Mouse (Mus musculus) G1E (cell line): ENCODE measurements around the gene 2010300C02Rik. TPM values are rescaled to one million over a fixed set of nuclear protein-coding genes. Genes with fewer than 3 reads are reported as not detected.

Experiments used
- ATAC-seq: 2 replicates; pipeline ENCODE4 v1.8.0; 2016; ENCODE audit warnings: mild to moderate bottlenecking; ENCODE audit not compliant: insufficient number of reproducible peaks, poor library complexity, low FRiP score, severe bottlenecking; ENCODE audit errors: extremely low read depth
- DNase-seq: peaks from one replicate; pipeline ENCODE4 v3.0.0; 2012; ENCODE audit warnings: low spot score
- H3K27me3 ChIP-seq: 2 replicates; pipeline ENCODE4 v1.6.1; 2012; ENCODE audit warnings: mild to moderate bottlenecking, low read length, inconsistent platforms; ENCODE audit not compliant: insufficient read depth
- H3K36me3 ChIP-seq: replicated peaks from 2 replicates; pipeline ENCODE3; 2012; ENCODE audit warnings: mild to moderate bottlenecking, inconsistent platforms
- H3K4me1 ChIP-seq: 2 replicates; pipeline ENCODE4 v1.6.1; 2012; ENCODE audit warnings: low read depth, low read length, inconsistent platforms, mixed read lengths; ENCODE audit not compliant: insufficient read depth
- H3K4me3 ChIP-seq: 2 replicates; pipeline ENCODE4 v1.5.1; 2012; ENCODE audit warnings: low read depth, mild to moderate bottlenecking, inconsistent platforms, low read length, moderate library complexity, mixed read lengths
- H3K9me3 ChIP-seq: replicated peaks from 2 replicates; pipeline ENCODE4 v1.6.1; 2012; ENCODE audit warnings: inconsistent platforms
- CTCF ChIP-seq: IDR thresholded peaks from 2 replicates; pipeline ENCODE4 v1.5.1; 2012; ENCODE audit warnings: low read depth, low read length, inconsistent platforms, mixed read lengths
- GATA1 ChIP-seq: IDR thresholded peaks from 2 replicates; pipeline ENCODE4 v1.6.1; 2012; ENCODE audit warnings: borderline replicate concordance, low read length, inconsistent platforms, mixed read lengths
- GATA2 ChIP-seq: IDR thresholded peaks from 2 replicates; pipeline ENCODE4 v1.6.1; 2012; ENCODE audit warnings: low read depth, low read length, inconsistent platforms, borderline replicate concordance
- POLR2AphosphoS5 ChIP-seq: IDR thresholded peaks from 2 replicates; pipeline ENCODE4 v1.6.1; 2012; ENCODE audit warnings: low read depth, low read length, inconsistent platforms; ENCODE audit not compliant: insufficient replicate concordance
- TAL1 ChIP-seq: conservative IDR thresholded peaks from 2 replicates; pipeline ENCODE4 v1.6.1; 2012; ENCODE audit warnings: low read depth, low read length, inconsistent platforms, mixed read lengths
- polyA plus RNA-seq: library from polyadenylated mRNA; stranded (reverse); fragments of >175 nt; gene quantifications from 2 replicates; pipeline ENCODE4 v1.2.3, GENCODE M21; 2012
- total RNA-seq, 2 experiments: library from RNA; stranded (forward) in 1 of 2; stranded (reverse) in 1 of 2; fragments of 200-1000 nt in 1 of 2; fragments of >200 nt in 1 of 2; fragmentation: Nextera tagmentation in 1 of 2; gene quantifications; 2 replicates each; pipeline ENCODE4 v1.2.3; 2014 to 2017

Gene 2010300C02Rik
- total and polyA plus RNA-seq, 3 experiments, result 0.11 TPM; not detected in 2

DNA sequence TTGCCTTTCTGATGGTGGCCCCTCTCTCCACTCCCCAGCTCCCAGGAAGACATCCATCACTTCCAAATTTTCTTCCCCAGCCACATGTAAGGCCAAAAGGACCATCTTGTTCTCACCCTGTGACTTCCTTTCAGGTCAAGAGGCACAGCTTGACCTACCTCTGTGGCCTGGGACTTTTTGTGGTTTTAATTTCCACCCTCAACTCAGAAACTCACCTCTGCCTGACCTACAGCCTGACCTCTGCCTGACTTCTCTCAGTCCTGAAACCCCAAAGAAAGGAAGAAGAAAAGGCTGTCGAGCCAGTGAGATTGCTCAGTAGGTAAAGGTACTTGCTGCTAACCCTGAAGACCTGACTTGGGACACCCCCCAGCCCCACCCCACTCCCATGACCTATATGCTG is 100.3 kb downstream of the 2010300C02Rik start:
- Histone ChIP-seq H3K9me3 (no peaks in the 10 kb centered on the region), H3K4me3 (no peak overlapping the region), H3K27me3 (peaks cover 71% of the 10 kb centered on the region), H3K4me1 (no peaks in the 10 kb centered on the region; the same call in 1 of the 2 replicates), H3K36me3 (no peaks in the 10 kb centered on the region)
- DNase-seq (no peak), ATAC-seq (no peak)
- no peak for TF ChIP-seq GATA1
- no peak for TF ChIP-seq GATA2
- TF ChIP-seq TAL1, result no peak
- TF ChIP-seq POLR2AphosphoS5, result no peak
- TF ChIP-seq CTCF, result no peak

DNA sequence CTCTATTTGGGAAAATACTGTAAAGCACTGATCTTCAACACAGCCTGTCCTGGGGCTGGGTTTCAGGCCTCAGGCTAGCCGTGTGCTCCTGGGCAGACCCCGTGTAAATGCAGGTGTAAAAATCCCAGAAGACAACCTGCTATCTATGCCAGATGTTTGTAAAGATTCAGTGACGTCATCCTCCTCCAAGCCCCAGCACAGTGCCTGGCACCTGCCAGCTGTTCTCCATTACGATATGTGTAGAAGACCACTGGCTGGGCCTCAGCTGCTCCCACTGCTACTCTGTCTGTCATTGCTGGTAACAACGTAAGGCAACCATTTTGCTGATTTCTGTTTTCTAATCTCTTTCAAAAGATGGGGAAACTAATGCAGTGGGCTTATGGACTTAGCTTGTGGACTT is 102.8 kb downstream of the 2010300C02Rik start:
- TF ChIP-seq CTCF, result no peak
- TF ChIP-seq GATA2, result no peak
- no peak for TF ChIP-seq GATA1
- no peak for TF ChIP-seq POLR2AphosphoS5
- no peak for TF ChIP-seq TAL1
- DNase-seq (no peak), ATAC-seq (no peak)
- no peaks in the 10 kb centered on the region for H3K9me3 ChIP-seq
- no peaks in the 10 kb centered on the region for H3K36me3 ChIP-seq
- H3K27me3 ChIP-seq, result peaks cover 75% of the 10 kb centered on the region
- no peak overlapping the region for H3K4me3 ChIP-seq
- H3K4me1 ChIP-seq, result no peaks in the 10 kb centered on the region; the same call in 1 of the 2 replicates

DNA sequence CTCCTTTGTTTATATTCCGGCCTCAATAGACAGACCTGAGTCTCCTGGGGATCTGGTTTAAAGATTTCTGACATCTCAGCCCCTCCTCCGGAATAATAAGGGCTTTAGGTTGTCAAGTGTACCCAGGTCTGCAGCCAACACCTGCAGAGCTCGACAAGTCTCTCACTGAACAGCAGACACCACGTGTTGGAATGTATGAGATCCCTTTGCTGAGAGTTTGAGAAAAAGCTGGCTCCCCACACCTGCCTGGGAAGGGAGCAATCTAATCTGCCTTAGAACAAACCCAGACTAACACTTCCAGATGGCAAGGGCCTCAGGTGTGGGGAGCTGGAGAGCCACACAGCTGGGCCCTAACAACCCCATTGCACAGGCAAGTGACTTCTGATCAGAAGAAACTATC is 103.3 kb downstream of the 2010300C02Rik start:
- Histone ChIP-seq H3K4me1 (no peaks in the 10 kb centered on the region; the same call in 1 of the 2 replicates), H3K9me3 (no peaks in the 10 kb centered on the region), H3K4me3 (no peak overlapping the region), H3K27me3 (peaks cover 75% of the 10 kb centered on the region), H3K36me3 (no peaks in the 10 kb centered on the region)
- ATAC-seq (no peak), DNase-seq (no peak)
- TF ChIP-seq GATA2, result no peak
- TF ChIP-seq CTCF, result no peak
- TF ChIP-seq GATA1, result no peak
- no peak for TF ChIP-seq TAL1
- TF ChIP-seq POLR2AphosphoS5, result no peak

DNA sequence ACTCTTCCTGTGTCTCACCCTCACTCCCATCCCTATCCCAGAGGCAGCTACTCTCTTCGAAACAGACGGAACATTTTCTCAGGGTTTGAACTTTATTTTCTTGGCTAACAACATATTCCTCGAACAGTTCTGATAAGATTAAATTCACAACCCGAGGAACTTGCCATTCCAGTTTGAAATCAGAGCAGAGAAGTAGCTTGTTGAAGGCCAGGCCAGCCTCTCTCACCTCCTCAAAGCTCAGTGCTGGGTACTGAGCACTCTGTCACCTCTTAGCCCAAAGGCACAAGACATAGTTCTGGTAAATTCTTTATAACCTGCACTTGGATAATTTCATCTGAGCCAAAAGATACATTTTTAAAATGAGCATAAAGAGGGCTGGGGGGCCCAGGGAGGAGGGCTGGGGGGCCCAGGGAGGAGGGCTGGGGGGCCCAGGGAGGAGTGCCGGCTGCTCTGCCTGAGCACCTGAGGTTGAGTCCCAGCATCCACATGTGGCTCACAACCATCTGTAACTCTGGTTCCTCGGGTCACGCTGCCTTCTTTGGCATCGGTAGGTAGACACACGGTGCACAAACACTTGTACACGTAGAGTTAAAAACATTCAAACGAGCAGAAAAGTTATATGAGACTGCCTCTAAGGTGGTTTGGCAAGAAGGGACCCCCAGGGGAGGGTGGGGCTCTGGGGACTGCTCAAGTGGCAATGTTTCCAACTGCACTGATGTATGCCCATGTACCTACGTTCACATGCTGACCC is 104.4 kb downstream of the 2010300C02Rik start:
- DNase-seq (no peak), ATAC-seq (no peak)
- Histone ChIP-seq H3K9me3 (no peaks in the 10 kb centered on the region), H3K36me3 (no peaks in the 10 kb centered on the region), H3K27me3 (peaks cover 76% of the 10 kb centered on the region), H3K4me3 (no peak overlapping the region), H3K4me1 (no peaks in the 10 kb centered on the region; the same call in 1 of the 2 replicates)
- no peak for TF ChIP-seq GATA2
- no peak for TF ChIP-seq POLR2AphosphoS5
- TF ChIP-seq GATA1, result no peak
- TF ChIP-seq CTCF, result no peak
- no peak for TF ChIP-seq TAL1

DNA sequence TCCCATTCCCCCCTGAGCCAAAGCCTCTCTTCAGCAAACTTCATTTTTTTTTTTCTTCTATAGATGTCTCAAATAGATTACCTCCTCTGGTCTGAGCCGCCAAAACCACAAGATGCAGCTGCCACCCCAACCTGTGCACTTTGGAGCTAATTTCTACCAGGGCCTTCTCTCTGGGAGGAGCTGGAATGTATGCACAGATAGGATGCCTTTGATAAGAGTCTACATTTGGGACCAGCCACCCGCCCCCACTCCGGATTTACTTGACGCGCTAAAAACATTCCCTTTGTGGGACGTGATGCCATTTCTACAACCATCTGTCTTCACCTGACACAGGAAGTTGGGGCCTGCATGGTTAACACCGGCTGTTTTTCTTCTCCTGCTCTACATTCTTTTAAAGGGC is 105.0 kb downstream of the 2010300C02Rik start:
- no peak for ATAC-seq
- H3K9me3 ChIP-seq, result no peaks in the 10 kb centered on the region
- H3K4me3 ChIP-seq, result no peak overlapping the region
- TF ChIP-seq GATA2 (no peak), CTCF (no peak), POLR2AphosphoS5 (no peak), TAL1 (no peak), GATA1 (no peak)
- no peak for DNase-seq
- H3K36me3 ChIP-seq, result no peaks in the 10 kb centered on the region
- peaks cover 72% of the 10 kb centered on the region for H3K27me3 ChIP-seq
- no peaks in the 10 kb centered on the region; the same call in 1 of the 2 replicates for H3K4me1 ChIP-seq

DNA sequence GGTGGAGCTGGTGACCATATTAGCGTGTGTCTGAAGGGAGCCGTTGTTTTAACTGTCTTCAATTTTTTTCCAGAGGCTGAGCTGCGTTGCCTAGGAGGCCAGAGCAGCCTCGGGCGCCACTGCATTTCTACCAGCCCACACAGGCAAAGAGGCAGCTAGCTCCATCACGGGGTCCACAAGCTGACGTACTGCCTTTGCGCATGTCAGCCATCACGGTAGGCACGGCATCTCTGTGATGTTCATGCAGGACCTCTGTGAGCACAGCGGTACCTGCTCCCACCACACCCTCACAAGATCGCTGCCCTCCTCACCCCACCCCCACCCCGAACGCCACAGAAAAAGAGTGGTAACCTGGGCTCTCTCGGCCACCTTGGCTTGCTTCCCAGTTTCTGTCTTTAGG is 105.8 kb downstream of the 2010300C02Rik start:
- Histone ChIP-seq H3K4me3 (0 out of 2 replicates have a peak overlapping the region, but pooled peaks have one; percentile 5), H3K9me3 (no peaks in the 10 kb centered on the region), H3K4me1 (no peaks in the 10 kb centered on the region; the same call in 1 of the 2 replicates), H3K36me3 (no peaks in the 10 kb centered on the region), H3K27me3 (peaks cover 65% of the 10 kb centered on the region)
- ATAC-seq, result no peak
- DNase-seq, result no peak
- no peak for TF ChIP-seq CTCF
- no peak for TF ChIP-seq GATA2
- no peak for TF ChIP-seq TAL1
- no peak for TF ChIP-seq POLR2AphosphoS5
- TF ChIP-seq GATA1, result no peak

DNA sequence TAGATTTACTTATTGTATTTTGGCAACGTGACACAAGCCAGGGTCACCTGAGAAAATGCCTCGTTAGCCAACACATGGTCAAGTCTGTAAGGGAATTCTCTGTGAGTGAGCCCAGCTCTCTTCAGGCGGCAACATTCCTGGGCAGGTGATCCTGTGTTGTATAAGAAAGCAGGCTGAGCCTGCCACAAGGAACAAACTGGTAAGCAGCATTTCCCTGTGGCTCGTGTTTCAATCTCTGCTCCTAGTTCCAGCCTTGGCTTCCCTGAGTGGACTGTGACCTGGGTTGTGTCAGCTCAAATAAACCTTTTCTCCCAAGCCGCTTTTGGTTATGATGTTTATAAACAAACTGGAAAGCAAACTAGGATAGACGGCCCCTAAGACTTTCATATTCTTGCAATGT is 108.9 kb downstream of the 2010300C02Rik start:
- TF ChIP-seq TAL1 (no peak), GATA2 (no peak), CTCF (no peak), POLR2AphosphoS5 (no peak)
- ATAC-seq, result no peak

More for the DNA sequence above, 108.9 kb downstream of the 2010300C02Rik start:
- Histone ChIP-seq H3K36me3 (no peaks in the 10 kb centered on the region), H3K4me3 (no peak overlapping the region), H3K27me3 (peaks cover 50% of the 10 kb centered on the region), H3K9me3 (no peaks in the 10 kb centered on the region), H3K4me1 (no peaks in the 10 kb centered on the region; the same call in 1 of the 2 replicates)
- DNase-seq, result no peak
